Mouse (Mus musculus): ENCODE measurements at regions not wholly inside any gene's neighbourhood (a gene's known extent, or its start where the extent isn't known, plus 50 kb on each side); places are given as distances from the start of the nearest gene placed in this dataset.

DNA sequence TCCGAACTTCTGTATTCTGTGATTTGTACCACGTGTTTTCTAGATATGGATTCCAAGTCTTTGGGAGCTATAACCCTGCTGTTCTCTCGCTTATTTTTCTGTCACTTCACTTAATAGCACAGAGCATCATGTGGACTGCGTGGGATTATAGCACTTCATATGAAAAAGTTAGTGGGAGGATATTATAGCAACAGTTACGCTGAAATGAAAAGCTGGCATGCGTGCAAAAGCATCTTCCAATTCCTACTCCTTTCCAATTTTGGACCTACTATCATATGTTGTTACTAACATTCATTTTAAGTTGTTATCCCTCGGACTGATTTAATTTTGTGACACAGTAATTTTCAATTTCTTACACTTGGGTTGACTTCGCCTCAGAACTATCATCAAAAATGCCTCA lies 250.0 kb downstream of the Ikzf2 start:
- no peaks in the 10 kb centered on the region for H3K36me3 ChIP-seq (replicated peaks; ENCODE audit: insufficient read depth, low read length)
- no peak overlapping the region for H3K9ac ChIP-seq (replicated peaks)
- H3K4me2 ChIP-seq (ENCODE audit: low read depth, low read length): no peak overlapping the region
- H3K9me3 ChIP-seq (ENCODE audit: low read length): no peaks in the 10 kb centered on the region
- ATAC-seq (no peak), DNase-seq (no peak)
- H3K4me1 ChIP-seq (ENCODE audit: insufficient read depth): no peaks in the 10 kb centered on the region
- H3K4me3 ChIP-seq (ENCODE audit: low read depth, low read length): no peak overlapping the region
- TF ChIP-seq CTCF (IDR thresholded peaks at IDR 0.05; ENCODE audit: low read depth) (no peak), EP300 (IDR thresholded peaks at IDR 0.05; ENCODE audit: low read depth) (no peak)
- H3K27me3 ChIP-seq (ENCODE audit: insufficient read depth, low read length): no peaks in the 10 kb centered on the region
- no peak overlapping the region for H3K27ac ChIP-seq (ENCODE audit: low read depth)
- WGBS (ENCODE audit: insufficient replicate concordance): 84% methylated on average over 8 of the region's 8 CpGs

DNA sequence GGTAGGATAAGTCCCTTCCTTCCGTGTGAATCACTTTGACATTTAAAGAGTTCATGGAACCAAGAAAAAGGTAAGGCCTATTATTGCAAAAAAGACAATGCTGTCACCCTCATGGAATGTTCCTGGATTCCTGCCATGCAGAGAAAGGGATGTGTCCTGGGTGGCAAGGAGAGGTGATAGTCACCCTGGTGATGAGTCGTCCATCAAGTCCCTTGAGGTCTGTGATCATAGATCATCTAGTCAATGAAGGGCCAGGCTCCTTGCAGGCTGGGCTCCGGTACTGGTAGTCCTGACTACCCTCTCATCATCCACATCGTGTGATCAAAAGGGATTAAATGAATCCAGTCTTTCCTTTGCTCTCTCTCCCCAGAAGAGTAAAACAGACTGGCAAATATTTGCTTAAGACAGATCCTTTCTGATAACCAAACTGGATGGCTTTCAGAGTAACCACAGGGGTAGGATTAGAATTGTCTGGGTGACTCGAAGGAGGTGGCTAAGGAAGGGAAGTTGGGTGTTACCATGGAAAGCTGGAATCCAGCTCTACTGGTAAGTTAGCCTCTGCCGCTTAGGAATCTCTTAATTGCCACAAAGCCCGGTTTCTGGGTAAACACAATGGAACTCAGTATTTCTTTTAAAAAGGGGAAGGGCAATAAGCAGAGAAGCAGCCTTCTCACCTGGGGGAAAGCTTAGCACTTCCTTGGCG lies 253.2 kb downstream of the Ikzf2 start:
- Histone ChIP-seq H3K9ac (replicated peaks) (no peak overlapping the region), H3K36me3 (replicated peaks; ENCODE audit: insufficient read depth, low read length) (no peaks in the 10 kb centered on the region), H3K4me2 (ENCODE audit: low read depth, low read length) (no peak overlapping the region), H3K4me3 (ENCODE audit: low read depth, low read length) (no peak overlapping the region), H3K4me1 (ENCODE audit: insufficient read depth) (no peaks in the 10 kb centered on the region), H3K9me3 (ENCODE audit: low read length) (no peaks in the 10 kb centered on the region), H3K27me3 (ENCODE audit: insufficient read depth, low read length) (no peaks in the 10 kb centered on the region), H3K27ac (ENCODE audit: low read depth) (no peak overlapping the region)
- no peak for TF ChIP-seq CTCF (IDR thresholded peaks at IDR 0.05; ENCODE audit: low read depth)
- TF ChIP-seq EP300 (IDR thresholded peaks at IDR 0.05; ENCODE audit: low read depth): no peak
- DNase-seq: no peak
- no peak for ATAC-seq
- 48% methylated on average over 8 of the region's 8 CpGs for WGBS (ENCODE audit: insufficient replicate concordance)

DNA sequence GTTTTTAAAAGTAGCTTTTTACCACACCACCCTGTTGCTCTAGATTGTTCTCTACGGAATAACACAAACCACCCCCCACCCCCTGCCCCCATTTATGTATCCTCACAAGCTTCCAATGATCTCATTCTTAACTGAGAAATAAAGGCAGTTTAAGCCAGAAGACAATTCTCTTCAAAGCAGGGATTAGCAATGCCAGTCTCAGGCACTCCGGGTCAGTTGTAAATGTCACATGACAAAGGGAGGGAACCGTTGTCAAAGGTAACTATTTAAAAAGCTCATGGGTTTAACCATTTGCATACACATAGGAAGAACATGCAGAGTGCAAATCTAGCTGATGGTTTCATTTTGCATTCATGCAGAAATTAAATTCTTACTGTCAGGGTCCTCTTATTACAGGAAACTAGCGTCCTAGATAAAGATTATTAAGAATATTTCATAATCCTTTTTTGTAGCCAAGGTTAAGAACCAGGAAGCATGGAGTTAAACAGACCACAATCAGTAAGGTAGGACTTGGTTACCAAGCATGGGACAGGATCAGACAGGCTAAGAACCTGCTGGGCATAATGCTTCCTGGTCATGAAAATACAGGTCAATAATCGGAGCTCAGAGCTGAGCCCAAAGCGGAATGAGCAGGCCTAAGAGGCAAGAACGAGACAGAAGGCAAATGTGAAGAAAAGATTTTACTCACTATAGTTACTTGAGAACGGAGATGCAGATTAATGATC lies 256.2 kb downstream of the Ikzf2 start:
- TF ChIP-seq EP300 (IDR thresholded peaks at IDR 0.05; ENCODE audit: low read depth): no peak
- no peak for TF ChIP-seq CTCF (IDR thresholded peaks at IDR 0.05; ENCODE audit: low read depth)
- no peaks in the 10 kb centered on the region for H3K27me3 ChIP-seq (ENCODE audit: insufficient read depth, low read length)
- H3K4me3 ChIP-seq (ENCODE audit: low read depth, low read length): no peak overlapping the region
- no peaks in the 10 kb centered on the region for H3K36me3 ChIP-seq (replicated peaks; ENCODE audit: insufficient read depth, low read length)
- no peak overlapping the region for H3K9ac ChIP-seq (replicated peaks)
- ATAC-seq (no peak), DNase-seq (no peak)
- no peaks in the 10 kb centered on the region for H3K4me1 ChIP-seq (ENCODE audit: insufficient read depth)
- 67% methylated on average over 8 of the region's 8 CpGs for WGBS (ENCODE audit: insufficient replicate concordance)
- no peak overlapping the region for H3K4me2 ChIP-seq (ENCODE audit: low read depth, low read length)
- no peaks in the 10 kb centered on the region for H3K9me3 ChIP-seq (ENCODE audit: low read length)
- H3K27ac ChIP-seq (ENCODE audit: low read depth): no peak overlapping the region

DNA sequence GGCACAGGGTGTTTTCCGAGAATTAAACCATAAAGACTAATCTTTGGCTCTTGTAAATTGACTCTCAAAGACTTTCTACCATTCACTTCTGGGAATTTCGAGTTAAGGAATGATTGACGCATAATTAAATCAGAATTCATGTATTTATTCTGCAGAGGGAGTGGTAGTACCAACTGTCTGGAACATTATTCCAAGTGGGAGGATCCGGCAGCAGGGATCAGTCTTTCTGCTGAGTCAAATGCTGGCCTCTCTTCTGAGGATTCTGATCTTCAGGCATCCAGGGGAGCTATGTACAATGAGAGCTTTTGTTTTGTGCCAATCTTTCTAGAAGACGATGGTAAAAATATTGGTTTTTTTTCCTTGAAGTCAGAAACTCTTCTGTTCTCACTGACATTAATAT lies 257.4 kb downstream of the Ikzf2 start:
- Histone ChIP-seq H3K36me3 (replicated peaks; ENCODE audit: insufficient read depth, low read length) (no peaks in the 10 kb centered on the region), H3K27me3 (ENCODE audit: insufficient read depth, low read length) (no peaks in the 10 kb centered on the region), H3K27ac (ENCODE audit: low read depth) (no peak overlapping the region), H3K4me3 (ENCODE audit: low read depth, low read length) (no peak overlapping the region), H3K9me3 (ENCODE audit: low read length) (no peaks in the 10 kb centered on the region), H3K4me1 (ENCODE audit: insufficient read depth) (no peaks in the 10 kb centered on the region), H3K9ac (replicated peaks) (no peak overlapping the region), H3K4me2 (ENCODE audit: low read depth, low read length) (no peak overlapping the region)
- 77% methylated on average over 5 of the region's 5 CpGs for WGBS (ENCODE audit: insufficient replicate concordance)
- ATAC-seq: no peak
- TF ChIP-seq CTCF (IDR thresholded peaks at IDR 0.05; ENCODE audit: low read depth): no peak
- TF ChIP-seq EP300 (IDR thresholded peaks at IDR 0.05; ENCODE audit: low read depth): no peak
- no peak for DNase-seq

DNA sequence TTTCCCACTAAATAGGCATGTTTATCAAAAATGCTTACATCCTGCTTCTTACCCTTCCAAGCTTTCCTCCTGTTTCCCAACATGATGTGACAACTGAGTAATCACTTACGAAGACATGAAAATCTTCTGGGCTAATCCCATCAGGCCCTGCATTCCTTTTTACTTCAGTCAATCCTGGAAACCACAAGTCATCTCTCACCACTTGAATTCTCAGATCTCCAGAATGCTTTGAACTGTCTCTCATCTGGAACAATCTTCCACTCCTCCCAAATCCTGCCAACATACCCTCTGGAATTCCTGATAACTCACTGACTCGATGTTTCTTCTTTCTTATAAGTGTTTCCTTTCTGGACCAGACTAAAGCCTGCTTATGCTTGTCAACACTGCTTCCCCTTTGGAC lies 289.4 kb downstream of the Ikzf2 start:
- TF ChIP-seq EP300 (IDR thresholded peaks at IDR 0.05; ENCODE audit: low read depth) (no peak), CTCF (IDR thresholded peaks at IDR 0.05; ENCODE audit: low read depth) (no peak)
- Histone ChIP-seq H3K27ac (ENCODE audit: low read depth) (no peak overlapping the region), H3K9ac (replicated peaks) (no peak overlapping the region), H3K36me3 (replicated peaks; ENCODE audit: insufficient read depth, low read length) (no peaks in the 10 kb centered on the region), H3K4me1 (ENCODE audit: insufficient read depth) (no peaks in the 10 kb centered on the region), H3K9me3 (ENCODE audit: low read length) (no peaks in the 10 kb centered on the region), H3K4me3 (ENCODE audit: low read depth, low read length) (no peak overlapping the region), H3K27me3 (ENCODE audit: insufficient read depth, low read length) (no peaks in the 10 kb centered on the region), H3K4me2 (ENCODE audit: low read depth, low read length) (no peak overlapping the region)
- ATAC-seq (no peak), DNase-seq (no peak)
- WGBS (ENCODE audit: insufficient replicate concordance): 77% methylated on average over 2 of the region's 2 CpGs

- Histone ChIP-seq H3K9me3 (ENCODE audit: low read length) (no peaks in the 10 kb centered on the region), H3K36me3 (replicated peaks; ENCODE audit: insufficient read depth, low read length) (no peaks in the 10 kb centered on the region), H3K4me1 (ENCODE audit: insufficient read depth) (no peaks in the 10 kb centered on the region), H3K4me3 (ENCODE audit: low read depth, low read length) (no peak overlapping the region), H3K9ac (replicated peaks) (no peak overlapping the region), H3K4me2 (ENCODE audit: low read depth, low read length) (no peak overlapping the region), H3K27ac (ENCODE audit: low read depth) (no peak overlapping the region), H3K27me3 (ENCODE audit: insufficient read depth, low read length) (no peaks in the 10 kb centered on the region)
- DNase-seq (no peak), ATAC-seq (no peak)
- WGBS (ENCODE audit: insufficient replicate concordance): 80% methylated on average over 1 of the region's 1 CpGs
- TF ChIP-seq EP300 (IDR thresholded peaks at IDR 0.05; ENCODE audit: low read depth) (no peak), CTCF (IDR thresholded peaks at IDR 0.05; ENCODE audit: low read depth) (no peak)
Observed at GRCm38 (mm10) chr1:69382374-69382773, 274.5 kb upstream of the Erbb4 start.
